Mouse (Mus musculus) layer of hippocampus, postnatal 36 days (tissue): Measurements from ENCODE around the gene Tfam. TPM values are rescaled to one million over a fixed set of nuclear protein-coding genes. Genes with fewer than 3 reads are reported as not detected.

Experiments used
- total RNA-seq, 2 experiments: library from RNA; stranded (reverse); gene quantifications; 2 replicates each; pipeline ENCODE4 v1.2.3; 2021

The Tfam gene
- total RNA-seq, 2 experiments from 2014 or later = 39.4 to 45.7 TPM

Other genes starting within 250 kb of the Tfam start
- gene Bicc1, start 78.6 kb downstream of the Tfam start, total RNA-seq = 1 to 10 TPM; 3.2 to 4.2 TPM
- gene Ube2d1, start 47.0 kb upstream of the Tfam start, total RNA-seq = 10 to 100 TPM; 53.1 to 53.2 TPM
- gene Cisd1, start 106.7 kb upstream of the Tfam start, total RNA-seq = 100 to 1,000 TPM; 126 to 147 TPM
- 10 to 100 TPM; 41.5 to 43.3 TPM for gene Ipmk, start 109.5 kb upstream of the Tfam start, total RNA-seq